12 mouse cellular contexts compared by ENCODE assay signal in genomic region chr8:106530566-106530965, GRCm38 (mm10). TPM values are rescaled to one million over a fixed set of nuclear protein-coding genes. Genes with fewer than 3 reads are reported as not detected.
DNase-seq lines count a peak whose midpoint lies in the region; ATAC-seq and TF ChIP-seq lines count a peak whose summit lies in the region.
"Had no signal": no experiment of that assay in that cellular context is flagged by ENCODE, and none has a peak within 500 bp of the region (broad histone marks: within the 10 kb centered on the region; RNA-seq: fewer than 3 reads in every experiment).

No protein-coding gene starts in this region.

- no peak for TF ChIP-seq POLR2A in heart, adult 2 months (IDR thresholded peaks at IDR 0.05; ENCODE audit: insufficient read depth, low read depth, low read length)
- no peak for TF ChIP-seq POLR2A in thymus, adult 2 months (IDR thresholded peaks at IDR 0.05; ENCODE audit: control insufficient read depth, extremely low read depth, insufficient read depth, low read length, poor library complexity)

- no peaks in the 10 kb centered on the region for H3K27me3 ChIP-seq in heart, adult 2 months (ENCODE audit: control insufficient read depth, insufficient read depth, low read length)
- no peaks in the 10 kb centered on the region for H3K27me3 ChIP-seq in lung, embryonic 14.5 days (ENCODE audit: insufficient read depth, low read length)
- H3K27me3 ChIP-seq in splenic B cell, adult 2 months (ENCODE audit: control insufficient read depth, insufficient read depth, low read length, poor library complexity, severe bottlenecking): no peaks in the 10 kb centered on the region
- no peaks in the 10 kb centered on the region for H3K27me3 ChIP-seq in midbrain, embryonic 15.5 days (replicated peaks)
- no peaks in the 10 kb centered on the region for H3K27me3 ChIP-seq in thymus, adult 2 months (ENCODE audit: control insufficient read depth, insufficient read depth, low read length)
- H3K27me3 ChIP-seq: embryonic facial prominence, embryonic 12.5 days; hindbrain, embryonic 13.5 days had no signal

- intact Hi-C loops in heart, adult 2 months (cut with DNase I): no loop called here

- no peak for TF ChIP-seq EP300 in heart, adult 2 months (IDR thresholded peaks at IDR 0.05; ENCODE audit: insufficient read depth, low read depth, low read length)

- H3K27ac ChIP-seq in heart, adult 2 months: no peak overlapping the region
- no peak overlapping the region for H3K27ac ChIP-seq in lung, embryonic 14.5 days (ENCODE audit: low read depth)
- no peak overlapping the region for H3K27ac ChIP-seq in midbrain, embryonic 15.5 days
- H3K27ac ChIP-seq in thymus, adult 2 months (ENCODE audit: control insufficient read depth, insufficient read depth, low read length): no peak overlapping the region
- H3K27ac ChIP-seq: embryonic facial prominence, embryonic 12.5 days; hindbrain, embryonic 13.5 days had no signal

- DNase-seq in heart, adult 2 months: no peak
- DNase-seq in heart, adult 9 months (ENCODE audit: low spot score in 2 of 2): no peak
- peak; percentile 36 for DNase-seq in lung, embryonic 14.5 days
- DNase-seq in lung, postnatal 14 days: no peak
- DNase-seq in ZHBTc4 (ENCODE audit: low read depth, low spot score): peak; percentile 73
- DNase-seq in splenic B cell, adult 2 months (ENCODE audit: low read depth, low spot score): peak; percentile 33
- no peak for DNase-seq in thymus, adult 2 months
- DNase-seq: gastrocnemius, postnatal 25 days; layer of hippocampus, postnatal 36 days had no signal

- peak; percentile 63 for TF ChIP-seq CTCF in heart, adult 2 months (IDR thresholded peaks at IDR 0.05)
- TF ChIP-seq CTCF in lung, embryonic 14.5 days (IDR thresholded peaks at IDR 0.05; ENCODE audit: low read depth): peak; percentile 72
- TF ChIP-seq CTCF in thymus, adult 2 months (IDR thresholded peaks at IDR 0.05; ENCODE audit: borderline replicate concordance, control insufficient read depth, extremely low read depth, insufficient read depth, low read length, poor library complexity): no peak; the same call in 1 of the 2 replicates

- no peaks in the 10 kb centered on the region for H3K4me1 ChIP-seq in heart, adult 2 months (ENCODE audit: control insufficient read depth, insufficient read depth, low read length)
- no peaks in the 10 kb centered on the region for H3K4me1 ChIP-seq in lung, embryonic 14.5 days (ENCODE audit: insufficient read depth)
- no peaks in the 10 kb centered on the region for H3K4me1 ChIP-seq in midbrain, embryonic 15.5 days
- H3K4me1 ChIP-seq in thymus, adult 2 months (replicated peaks; ENCODE audit: control insufficient read depth, insufficient read depth, low read length): peaks cover 5% of the 10 kb centered on the region
- H3K4me1 ChIP-seq: embryonic facial prominence, embryonic 12.5 days; hindbrain, embryonic 13.5 days had no signal

- H3K9ac ChIP-seq in heart, adult 2 months (ENCODE audit: low read depth, low read length): no peak overlapping the region
- no peak overlapping the region for H3K9ac ChIP-seq in lung, embryonic 14.5 days
- H3K9ac ChIP-seq in midbrain, embryonic 15.5 days: no peak overlapping the region
- H3K9ac ChIP-seq: embryonic facial prominence, embryonic 12.5 days; hindbrain, embryonic 13.5 days had no signal

- no peaks in the 10 kb centered on the region for H3K79me2 ChIP-seq in heart, adult 2 months (replicated peaks; ENCODE audit: control insufficient read depth, insufficient read depth, low read length)

- 65% methylated on average over 4 of the region's 4 CpGs for WGBS in heart, adult 2 months
- 72% methylated on average over 4 of the region's 4 CpGs for WGBS in lung, embryonic 14.5 days
- WGBS in midbrain, embryonic 15.5 days: 68% methylated on average over 4 of the region's 4 CpGs
- WGBS in thymus, adult 2 months: 81% methylated on average over 4 of the region's 4 CpGs

- H3K9me3 ChIP-seq in lung, embryonic 14.5 days (ENCODE audit: low read depth, low read length): no peaks in the 10 kb centered on the region
- no peaks in the 10 kb centered on the region for H3K9me3 ChIP-seq in midbrain, embryonic 15.5 days
- H3K9me3 ChIP-seq: embryonic facial prominence, embryonic 12.5 days; hindbrain, embryonic 13.5 days had no signal

- H3K36me3 ChIP-seq in heart, adult 2 months (ENCODE audit: control insufficient read depth, insufficient read depth, low read length): no peaks in the 10 kb centered on the region
- no peaks in the 10 kb centered on the region for H3K36me3 ChIP-seq in lung, embryonic 14.5 days (ENCODE audit: insufficient read depth)
- no peaks in the 10 kb centered on the region for H3K36me3 ChIP-seq in splenic B cell, adult 2 months (ENCODE audit: control insufficient read depth, insufficient read depth, low read length, poor library complexity, severe bottlenecking)
- no peaks in the 10 kb centered on the region for H3K36me3 ChIP-seq in midbrain, embryonic 15.5 days (replicated peaks)
- H3K36me3 ChIP-seq in thymus, adult 2 months (ENCODE audit: control insufficient read depth, insufficient read depth, low read length): no peaks in the 10 kb centered on the region
- H3K36me3 ChIP-seq: embryonic facial prominence, embryonic 12.5 days; hindbrain, embryonic 13.5 days had no signal

- H3K4me2 ChIP-seq in lung, embryonic 14.5 days: no peak overlapping the region
- no peak overlapping the region for H3K4me2 ChIP-seq in midbrain, embryonic 15.5 days
- H3K4me2 ChIP-seq: embryonic facial prominence, embryonic 12.5 days; hindbrain, embryonic 13.5 days had no signal

- no peak overlapping the region for H3K4me3 ChIP-seq in heart, adult 2 months
- H3K4me3 ChIP-seq in lung, embryonic 14.5 days (ENCODE audit: low read depth, low read length): no peak overlapping the region
- H3K4me3 ChIP-seq in midbrain, embryonic 15.5 days: no peak overlapping the region
- H3K4me3 ChIP-seq in thymus, adult 2 months (ENCODE audit: control insufficient read depth, insufficient read depth, low read length): no peak overlapping the region
- H3K4me3 ChIP-seq: embryonic facial prominence, embryonic 12.5 days; hindbrain, embryonic 13.5 days had no signal

- ATAC-seq in lung, embryonic 14.5 days (ENCODE audit: insufficient read depth): no peak
- no peak for ATAC-seq in midbrain, embryonic 15.5 days (replicated peaks)

RNA-seq across cellular contexts. Expression of gene Cdh3, which starts 19.9 kb away (rescaled TPM):
- total RNA-seq in heart, adult 2 months (2021): 1 to 10 TPM in 1 of 2 experiments, under 1 TPM in 1; 0.91 to 1.1 TPM
- 1.2 and 1.4 TPM in 2 replicates for polyA plus RNA-seq in heart, adult 2 months (2012; rRNA removed)
- polyA plus RNA-seq in lung, embryonic 14.5 days (2014; fragmentation: Nextera tagmentation; extraction: Ambion mirVana): 13.9 and 15.5 TPM in 2 replicates
- 0.80 and 1.1 TPM in 2 replicates for polyA plus RNA-seq in midbrain, embryonic 15.5 days (2015; fragmentation: Nextera tagmentation; extraction: Ambion mirVana)
- 8.0 and 8.2 TPM in 2 replicates for polyA plus RNA-seq in thymus, adult 2 months (2012; rRNA removed)

RNA-seq across cellular contexts. Expression of gene 6030452D12Rik, which starts 30.2 kb away (rescaled TPM):
- total RNA-seq in heart, adult 2 months (2021): not detected
- not detected in 2 replicates for polyA plus RNA-seq in heart, adult 2 months (2012; rRNA removed)
- polyA plus RNA-seq in lung, embryonic 14.5 days (2014; fragmentation: Nextera tagmentation; extraction: Ambion mirVana): not detected in 2 replicates
- not detected in 2 replicates for polyA plus RNA-seq in midbrain, embryonic 15.5 days (2015; fragmentation: Nextera tagmentation; extraction: Ambion mirVana)
- polyA plus RNA-seq in thymus, adult 2 months (2012; rRNA removed): not detected in 2 replicates
- total RNA-seq: gastrocnemius, postnatal 25 days; layer of hippocampus, postnatal 36 days had no signal
- polyA plus RNA-seq: embryonic facial prominence, embryonic 12.5 days; hindbrain, embryonic 13.5 days had no signal

RNA-seq across cellular contexts. Expression of gene Gm10073, which starts 42.7 kb away (rescaled TPM):
- total RNA-seq in heart, adult 2 months (2021): 100 to 1,000 TPM; 109 to 123 TPM
- 31.2 and 34.2 TPM in 2 replicates for polyA plus RNA-seq in heart, adult 2 months (2012; rRNA removed)
- polyA plus RNA-seq in lung, embryonic 14.5 days (2014; fragmentation: Nextera tagmentation; extraction: Ambion mirVana): 10.1 and 11.4 TPM in 2 replicates
- 5.7 and 9.6 TPM in 2 replicates for polyA plus RNA-seq in midbrain, embryonic 15.5 days (2015; fragmentation: Nextera tagmentation; extraction: Ambion mirVana)
- polyA plus RNA-seq in thymus, adult 2 months (2012; rRNA removed): 69.5 and 76.2 TPM in 2 replicates

Comparison
In these comparisons a context has a peak if more than half of its experiments do, and no peak if none do; other contexts are left out.
1. DNase-seq: peak in lung, embryonic 14.5 days (single experiment), ZHBTc4 (single experiment) and splenic B cell, adult 2 months (single experiment); none in heart, adult 2 months (0 of 2), heart, adult 9 months (0 of 2), lung, postnatal 14 days (single experiment) and thymus, adult 2 months (single experiment).